Mouse (Mus musculus) embryonic facial prominence, embryonic 13.5 days (tissue): Measurements from ENCODE around the gene Sh3bp4. TPM values are rescaled to one million over a fixed set of nuclear protein-coding genes. Genes with fewer than 3 reads are reported as not detected.

Experiments used
- ATAC-seq: fragments of 200-750 bp; cut with Nextera tagmentation; 2 replicates; pipeline ENCODE4 v1.8.0; 2017; ENCODE audit warnings: low read depth; ENCODE audit not compliant: insufficient number of reproducible peaks, insufficient read depth, low FRiP score, low TSS enrichment
- H3K27ac ChIP-seq: fragments of 300-500 bp; sonication (generic); 2 replicates; pipeline ENCODE4 v1.5.1; 2015; ENCODE audit warnings: moderate library complexity, mild to moderate bottlenecking, inconsistent platforms
- H3K27me3 ChIP-seq: fragments of 300-500 bp; sonication (generic); 2 replicates; pipeline ENCODE4 v1.6.1; 2015; ENCODE audit warnings: mild to moderate bottlenecking, inconsistent platforms
- H3K36me3 ChIP-seq: fragments of 300-500 bp; sonication (generic); 2 replicates; pipeline ENCODE4 v1.6.1; 2015; ENCODE audit warnings: mild to moderate bottlenecking, inconsistent platforms
- H3K4me1 ChIP-seq: fragments of 300-500 bp; sonication (generic); 2 replicates; pipeline ENCODE4 v1.6.1; 2015; ENCODE audit warnings: inconsistent platforms
- H3K4me2 ChIP-seq: fragments of 300-500 bp; sonication (generic); 2 replicates; pipeline ENCODE4 v1.6.1; 2015; ENCODE audit warnings: moderate library complexity, mild to moderate bottlenecking, inconsistent platforms
- H3K4me3 ChIP-seq: fragments of 300-500 bp; sonication (generic); 2 replicates; pipeline ENCODE4 v1.5.1; 2015; ENCODE audit warnings: mild to moderate bottlenecking, inconsistent platforms
- H3K9ac ChIP-seq: fragments of 300-500 bp; sonication (generic); 2 replicates; pipeline ENCODE4 v1.6.1; 2015; ENCODE audit warnings: mild to moderate bottlenecking, inconsistent platforms
- H3K9me3 ChIP-seq: fragments of 300-500 bp; sonication (generic); 2 replicates; pipeline ENCODE4 v1.6.1; 2016; ENCODE audit warnings: inconsistent platforms
- WGBS: fragments of 180-500 bp; shearing (Covaris S2); methylation state at CpG from one replicate; pipeline ENCODE4 v1.1.7; 2015; ENCODE audit warnings: mixed read lengths; 5-methylcytosine and 5-hydroxymethylcytosine counted together
- polyA plus RNA-seq: library from polyadenylated mRNA; unstranded; fragments of >200 nt; fragmentation: Nextera tagmentation; extraction: Ambion mirVana; gene quantifications from 2 replicates; pipeline ENCODE4 v1.2.1, GENCODE M21; 2015

The Sh3bp4 gene
- polyA plus RNA-seq, 1 experiment from 2014 or later = 26.1 TPM

DNA sequence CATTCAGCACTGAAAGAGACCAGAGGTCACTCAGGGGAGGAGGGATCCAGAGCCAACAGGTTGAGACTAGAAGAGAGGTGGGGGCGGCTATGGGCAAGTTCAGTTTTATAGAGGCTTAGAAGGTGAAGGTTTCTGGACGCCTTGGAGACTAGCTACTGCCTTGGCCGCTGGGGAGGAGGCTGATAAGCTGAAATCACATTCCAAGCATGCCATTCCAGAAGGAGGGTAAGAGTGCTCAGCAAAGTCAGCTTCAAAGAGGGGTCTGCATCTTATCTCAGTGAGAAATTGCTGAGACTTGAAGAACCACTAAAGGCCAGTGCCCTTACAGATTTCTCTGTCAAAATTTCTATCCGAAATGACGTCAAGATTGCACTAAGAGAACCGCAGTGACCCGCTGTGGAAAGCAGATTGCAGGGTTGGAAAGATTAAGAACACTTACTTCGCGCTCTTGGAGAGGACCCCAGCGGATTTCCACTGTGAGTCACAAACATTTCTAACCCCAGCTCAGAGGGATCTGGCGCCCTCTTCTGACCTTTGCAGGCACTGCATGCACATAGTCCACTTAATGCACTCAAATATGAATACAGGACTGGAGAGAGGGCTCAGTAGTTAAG lies 121.0 kb downstream of the Sh3bp4 start:
- Histone ChIP-seq H3K4me1 (peaks cover 26% of the 10 kb centered on the region), H3K4me3 (no peak overlapping the region), H3K27me3 (peaks cover 6% of the 10 kb centered on the region; the same call in 1 of the 2 replicates), H3K27ac (no peak overlapping the region; the same call in 1 of the 2 replicates), H3K4me2 (no peak overlapping the region), H3K9me3 (no peaks in the 10 kb centered on the region), H3K9ac (no peak overlapping the region), H3K36me3 (no peaks in the 10 kb centered on the region)
- ATAC-seq = no peak
- 9% methylated on average over 11 of the region's 11 CpGs for WGBS

DNA sequence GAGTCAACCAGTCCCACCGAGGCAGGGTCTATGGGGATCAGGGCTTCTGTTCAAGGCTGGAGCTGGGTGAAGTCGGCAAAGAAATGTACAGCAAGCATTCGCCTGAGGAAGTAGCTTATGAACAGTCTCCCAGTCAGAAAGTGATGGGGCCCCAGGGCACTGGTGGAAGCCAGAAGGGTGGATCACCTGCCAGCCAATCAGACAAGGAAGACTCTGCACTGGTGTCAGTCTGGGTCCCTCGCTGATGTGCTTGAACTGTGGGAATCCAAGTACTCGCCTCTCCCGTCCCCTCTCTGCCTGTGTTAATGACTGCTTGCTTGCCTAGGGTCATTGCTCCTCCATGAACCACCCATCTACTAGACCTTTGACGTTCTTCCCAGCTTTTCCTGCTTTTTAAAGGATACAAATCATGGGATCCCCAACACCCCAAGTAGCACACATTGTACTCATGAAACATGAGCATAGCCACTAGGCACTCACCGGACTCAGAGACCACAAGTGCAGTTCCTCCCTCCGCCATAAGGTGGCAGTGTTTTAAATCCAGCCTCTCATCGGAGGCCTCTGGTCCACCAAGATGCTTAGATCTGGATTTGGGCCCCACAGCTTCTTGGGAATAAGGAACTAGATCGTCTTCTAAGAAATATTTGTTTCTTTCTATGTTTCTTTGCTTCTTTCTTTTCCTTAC lies 122.5 kb downstream of the Sh3bp4 start:
- Histone ChIP-seq H3K9me3 (no peaks in the 10 kb centered on the region), H3K36me3 (no peaks in the 10 kb centered on the region), H3K4me1 (peaks cover 26% of the 10 kb centered on the region), H3K9ac (no peak overlapping the region), H3K27ac (no peak overlapping the region), H3K4me2 (no peak overlapping the region), H3K27me3 (peaks cover 6% of the 10 kb centered on the region; the same call in 1 of the 2 replicates), H3K4me3 (no peak overlapping the region)
- no peak for ATAC-seq
- 66% methylated on average over 11 of the region's 11 CpGs for WGBS

DNA sequence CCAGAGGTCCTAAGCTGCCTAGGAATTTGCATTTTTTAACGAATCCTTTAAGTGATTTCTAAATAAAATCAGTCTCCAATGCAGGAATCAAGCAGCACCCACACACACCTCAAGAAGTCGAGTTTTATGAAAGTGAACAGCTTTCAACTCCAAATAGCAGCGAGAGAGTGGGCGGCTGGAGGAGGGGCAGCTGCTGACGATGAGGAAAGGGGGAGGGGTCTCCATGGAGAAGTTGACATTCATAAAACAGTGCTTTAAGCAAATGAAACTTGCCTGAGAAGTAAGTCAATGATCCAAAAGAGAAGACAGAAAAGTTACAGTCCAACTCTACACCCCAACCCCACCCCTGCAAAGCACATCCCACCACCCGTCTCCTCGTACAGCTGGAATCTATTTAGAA lies 123.4 kb downstream of the Sh3bp4 start:
- ATAC-seq = no peak
- 52% methylated on average over 7 of the region's 7 CpGs for WGBS
- Histone ChIP-seq H3K4me3 (no peak overlapping the region), H3K4me1 (peaks cover 23% of the 10 kb centered on the region), H3K4me2 (no peak overlapping the region), H3K27me3 (peaks cover 6% of the 10 kb centered on the region; the same call in 1 of the 2 replicates), H3K36me3 (no peaks in the 10 kb centered on the region), H3K27ac (no peak overlapping the region), H3K9me3 (no peaks in the 10 kb centered on the region; the same call in 1 of the 2 replicates), H3K9ac (no peak overlapping the region)

DNA sequence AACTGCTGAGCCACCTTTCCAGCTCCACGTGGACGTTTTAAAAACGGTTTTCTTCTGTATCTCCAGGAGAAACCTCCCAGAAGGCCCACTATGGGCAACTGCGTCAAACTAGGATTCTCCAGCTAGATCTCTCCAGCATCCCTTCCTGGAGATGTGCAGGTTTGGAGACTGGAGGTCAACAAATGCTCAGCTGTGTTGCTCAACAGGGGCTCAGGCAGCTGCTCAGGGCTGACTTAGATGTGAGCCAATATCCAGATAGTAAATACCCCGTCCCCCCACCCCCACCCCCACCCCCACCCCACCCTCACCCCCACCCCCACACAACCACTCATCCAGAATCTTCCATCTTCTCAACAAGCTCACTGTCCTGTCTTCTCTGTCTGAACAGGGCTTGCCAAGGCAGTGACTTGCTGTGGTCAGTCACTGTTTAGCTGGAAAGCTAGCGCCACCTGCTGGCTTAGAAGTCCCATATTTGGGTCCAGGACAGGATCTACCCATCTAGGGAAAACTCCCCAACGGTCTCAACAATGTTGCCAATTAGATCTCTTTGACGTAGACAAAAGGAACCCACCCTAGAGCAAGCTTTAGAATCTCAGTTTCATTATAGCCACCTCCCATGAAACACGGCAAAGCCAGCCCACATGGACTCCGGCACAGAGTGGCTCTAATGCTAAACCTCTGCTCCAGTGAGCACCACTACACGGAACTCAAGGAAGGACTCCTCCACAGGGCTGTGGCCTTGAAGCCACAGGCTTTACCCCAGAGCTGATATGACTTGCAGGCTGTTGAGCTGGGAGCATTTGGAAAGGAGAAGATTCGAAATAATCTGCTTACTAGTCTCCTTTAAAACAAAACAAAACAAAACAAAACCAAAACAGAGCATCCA lies 125.9 kb downstream of the Sh3bp4 start:
- Histone ChIP-seq H3K36me3 (no peaks in the 10 kb centered on the region), H3K27ac (no peak overlapping the region), H3K4me3 (no peak overlapping the region), H3K4me2 (no peak overlapping the region), H3K27me3 (peaks cover 6% of the 10 kb centered on the region; the same call in 1 of the 2 replicates), H3K4me1 (peaks cover 8% of the 10 kb centered on the region; the same call in 1 of the 2 replicates), H3K9me3 (no peaks in the 10 kb centered on the region; the same call in 1 of the 2 replicates), H3K9ac (no peak overlapping the region)
- 40% methylated on average over 12 of the region's 12 CpGs for WGBS
- ATAC-seq = no peak
